Comparison of ENCODE assay signal across 18 mouse cellular contexts in the genomic region with DNA sequence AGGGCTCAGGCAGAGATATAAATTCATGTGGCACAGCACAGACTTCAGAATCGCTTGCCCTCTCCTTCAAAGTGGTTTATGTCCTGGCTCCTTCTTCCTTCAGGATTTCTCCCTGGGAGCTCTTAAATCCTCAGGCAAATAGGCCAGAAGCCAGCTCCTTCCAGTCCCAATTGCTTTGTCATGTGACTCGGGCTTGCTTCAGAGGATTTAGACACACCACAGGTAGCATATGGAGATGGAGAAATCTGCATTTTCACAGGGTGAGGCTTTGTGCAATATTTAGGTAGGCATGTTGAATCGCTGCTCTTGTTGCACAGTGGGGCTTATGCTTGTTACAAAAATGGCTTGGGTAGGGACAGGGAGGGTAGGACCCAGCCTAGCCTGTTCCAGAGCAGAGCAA.
DNase-seq lines count a peak whose midpoint lies in the region; ATAC-seq lines count a peak whose summit lies in the region.
"Had no signal": no experiment of that assay in that cellular context is flagged by ENCODE, and none has a peak within 500 bp of the region (broad histone marks: within the 10 kb centered on the region; RNA-seq: fewer than 3 reads in every experiment).

No protein-coding gene starts in this region.

- no peak overlapping the region for H3K4me2 ChIP-seq in neural tube, embryonic 14.5 days (ENCODE audit: low read depth, low read length)
- no peak overlapping the region for H3K4me2 ChIP-seq in kidney, embryonic 16.5 days (replicated peaks; ENCODE audit: low read depth, low read length)
- H3K4me2 ChIP-seq: embryonic facial prominence, embryonic 13.5 days; hindbrain, embryonic 15.5 days; limb, embryonic 15.5 days had no signal

- no peaks in the 10 kb centered on the region for H3K9me3 ChIP-seq in neural tube, embryonic 14.5 days (ENCODE audit: control insufficient read depth, low read length)
- H3K9me3 ChIP-seq in kidney, embryonic 16.5 days (ENCODE audit: low read length) = peaks cover 6% of the 10 kb centered on the region; the same call in 1 of the 2 replicates
- H3K9me3 ChIP-seq: hindbrain, embryonic 15.5 days; limb, embryonic 15.5 days had no signal

- intact Hi-C loops in left cerebral cortex, postnatal 4 days (cut with DNase I) = no loop called here

- no peak for ATAC-seq in neural tube, embryonic 14.5 days (ENCODE audit: low read depth)
- ATAC-seq in kidney, embryonic 16.5 days (ENCODE audit: low FRiP score, low TSS enrichment) = no peak
- ATAC-seq: liver, postnatal 0 days had no signal

- 33% methylated on average over 3 of the region's 3 CpGs for WGBS in neural tube, embryonic 14.5 days
- 48% methylated on average over 3 of the region's 3 CpGs for whole genome bisulfite sequencing in kidney, embryonic 16.5 days

- H3K9ac ChIP-seq in neural tube, embryonic 14.5 days (replicated peaks; ENCODE audit: low read depth, low read length) = no peak overlapping the region
- no peak overlapping the region for H3K9ac ChIP-seq in kidney, embryonic 16.5 days (replicated peaks; ENCODE audit: low read length)
- H3K9ac ChIP-seq: embryonic facial prominence, embryonic 13.5 days; hindbrain, embryonic 15.5 days; limb, embryonic 15.5 days; liver, postnatal 0 days had no signal

- peak; percentile 30 to 31 for DNase-seq in cerebellum, postnatal 14 days
- DNase-seq in cerebellum, adult 11 months = no peak
- peak; percentile 32 for DNase-seq in left cerebral cortex, postnatal 4 days
- DNase-seq in left cerebral cortex, adult 11 months (ENCODE audit: low spot score) = no peak
- DNase-seq in fat pad, adult 2 months (ENCODE audit: extremely low read depth, low read depth, low spot score) = peak; percentile 62
- DNase-seq in lung, postnatal 4 days = no peak
- DNase-seq: adrenal gland, adult 8-10 months; gastrocnemius, adult 2 months; kidney, adult 18-20 months; kidney, postnatal 14 days; liver, postnatal 0 days; thymus, postnatal 14 days had no signal

- H3K27ac ChIP-seq in neural tube, embryonic 14.5 days (ENCODE audit: low read depth, low read length) = 0 out of 2 replicates have a peak overlapping the region, but pooled peaks have one; percentile 23
- no peak overlapping the region for H3K27ac ChIP-seq in kidney, embryonic 16.5 days (ENCODE audit: low read length)
- H3K27ac ChIP-seq: embryonic facial prominence, embryonic 13.5 days; gastrocnemius, adult 2 months; hindbrain, embryonic 15.5 days; limb, embryonic 15.5 days had no signal

- peaks cover 4% of the 10 kb centered on the region; the same call in 1 of the 2 replicates for H3K4me1 ChIP-seq in neural tube, embryonic 14.5 days (ENCODE audit: control insufficient read depth, insufficient read depth, low read length)
- H3K4me1 ChIP-seq in kidney, embryonic 16.5 days (ENCODE audit: insufficient read depth, low read length) = no peaks in the 10 kb centered on the region
- H3K4me1 ChIP-seq: embryonic facial prominence, embryonic 13.5 days; hindbrain, embryonic 15.5 days; limb, embryonic 15.5 days had no signal

- H3K27me3 ChIP-seq in neural tube, embryonic 14.5 days (ENCODE audit: control insufficient read depth, insufficient read depth, low read length) = no peaks in the 10 kb centered on the region
- H3K27me3 ChIP-seq in kidney, embryonic 16.5 days (ENCODE audit: insufficient read depth, low read length) = no peaks in the 10 kb centered on the region
- H3K27me3 ChIP-seq: CH12.LX; embryonic facial prominence, embryonic 13.5 days; hindbrain, embryonic 15.5 days; limb, embryonic 15.5 days had no signal

- no peak overlapping the region for H3K4me3 ChIP-seq in neural tube, embryonic 14.5 days (ENCODE audit: low read depth, low read length)
- H3K4me3 ChIP-seq in kidney, embryonic 16.5 days (ENCODE audit: low read length) = no peak overlapping the region
- H3K4me3 ChIP-seq: embryonic facial prominence, embryonic 13.5 days; gastrocnemius, adult 2 months; hindbrain, embryonic 15.5 days; limb, embryonic 15.5 days had no signal

- no peaks in the 10 kb centered on the region for H3K36me3 ChIP-seq in neural tube, embryonic 14.5 days (ENCODE audit: control insufficient read depth, insufficient read depth, low read length)
- H3K36me3 ChIP-seq in kidney, embryonic 16.5 days (ENCODE audit: insufficient read depth, low read length) = no peaks in the 10 kb centered on the region
- H3K36me3 ChIP-seq: embryonic facial prominence, embryonic 13.5 days; hindbrain, embryonic 15.5 days; limb, embryonic 15.5 days had no signal

Comparison
In these comparisons a context has a peak if more than half of its experiments do, and no peak if none do; other contexts are left out.
1. DNase-seq: peak in cerebellum, postnatal 14 days (2 of 2), left cerebral cortex, postnatal 4 days (single experiment) and fat pad, adult 2 months (single experiment); none in cerebellum, adult 11 months (single experiment), left cerebral cortex, adult 11 months (single experiment) and lung, postnatal 4 days (0 of 2).